Mouse (Mus musculus) cerebellum, adult 9-10 months (tissue): ENCODE measurements at regions not wholly inside any gene's neighbourhood (a gene's known extent, or its start where the extent isn't known, plus 50 kb on each side); places are given as distances from the start of the nearest gene placed in this dataset.

Source experiments
- DNase-seq: peaks from one replicate; pipeline ENCODE4 v3.0.0; 2022

DNA sequence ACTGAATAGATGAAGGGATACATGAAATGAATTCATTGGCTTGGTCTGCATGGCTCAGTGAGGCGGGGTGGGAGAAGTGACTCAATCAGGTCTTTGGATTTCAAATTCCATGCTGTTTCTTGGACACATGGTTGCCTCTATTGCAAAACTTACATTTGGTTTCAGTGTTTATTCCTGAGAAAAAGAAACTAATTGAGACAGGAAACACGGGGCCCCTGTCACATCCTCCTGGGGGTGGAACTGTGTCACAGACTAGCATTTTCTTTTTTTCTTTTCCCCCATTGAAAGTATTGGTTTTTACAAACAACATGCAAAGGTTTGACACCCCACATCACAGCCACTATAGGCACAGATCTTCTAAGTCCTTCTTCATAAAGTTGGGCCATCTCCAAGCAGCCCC, 375.8 kb upstream of the Pik3r1 start:
- no peak for DNase-seq

DNA sequence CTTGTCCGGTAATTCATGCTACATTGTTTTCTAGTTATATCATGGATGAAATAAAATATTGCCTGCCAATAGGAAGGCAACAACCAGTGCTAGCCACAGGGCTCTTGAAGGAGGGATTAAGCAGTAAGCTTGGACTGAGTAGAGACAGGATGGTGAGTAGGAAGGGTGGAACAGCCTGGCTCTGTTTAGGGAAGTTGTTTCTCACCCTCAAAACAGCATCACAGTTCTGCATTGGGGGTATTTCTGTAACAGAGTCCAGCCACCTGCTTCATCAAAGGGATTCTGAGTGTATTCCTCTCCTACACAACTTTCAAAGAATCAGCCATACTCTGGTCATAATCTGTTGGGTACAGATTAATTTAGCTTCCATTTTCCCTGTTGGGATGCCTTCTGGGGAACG, 380.0 kb upstream of the Pik3r1 start:
- no peak for DNase-seq

DNA sequence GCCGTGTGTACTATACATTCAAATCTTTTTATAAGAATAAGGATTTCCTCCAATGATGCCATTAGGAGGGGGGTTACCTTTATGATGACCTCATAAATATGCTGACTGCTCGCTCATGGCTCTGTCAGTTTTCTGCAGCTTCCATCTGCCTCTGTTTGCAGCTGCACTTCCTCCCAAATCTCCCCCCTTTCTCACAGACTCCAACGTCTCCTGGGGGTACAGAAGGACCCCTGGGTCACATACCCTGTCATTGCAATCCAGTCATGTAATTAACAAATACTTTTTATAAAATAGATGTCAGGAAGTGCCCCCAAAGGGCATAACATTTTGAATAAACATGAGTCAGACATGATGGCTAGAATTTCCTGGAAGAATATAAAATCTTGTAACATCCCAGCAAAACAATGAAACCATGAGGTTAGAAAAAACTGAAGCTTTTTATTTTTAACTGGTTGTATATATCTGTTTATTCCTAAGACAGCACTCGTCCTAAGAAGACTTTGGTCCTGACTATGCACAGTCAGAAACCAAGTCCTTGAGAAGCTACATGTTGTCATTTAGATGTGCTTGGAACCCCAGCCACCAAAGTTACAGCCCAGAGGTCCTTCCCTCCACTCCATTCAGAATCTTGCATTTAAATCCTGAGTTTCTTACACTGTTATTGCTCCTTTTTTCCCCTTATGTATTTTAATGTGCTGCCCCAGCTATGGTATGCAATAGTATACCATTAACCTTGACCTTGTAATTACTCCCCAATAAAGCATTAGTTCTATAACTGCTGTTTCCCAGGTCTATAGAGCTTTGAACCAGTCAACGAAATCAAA, 386.0 kb upstream of the Pik3r1 start:
- no peak for DNase-seq

DNA sequence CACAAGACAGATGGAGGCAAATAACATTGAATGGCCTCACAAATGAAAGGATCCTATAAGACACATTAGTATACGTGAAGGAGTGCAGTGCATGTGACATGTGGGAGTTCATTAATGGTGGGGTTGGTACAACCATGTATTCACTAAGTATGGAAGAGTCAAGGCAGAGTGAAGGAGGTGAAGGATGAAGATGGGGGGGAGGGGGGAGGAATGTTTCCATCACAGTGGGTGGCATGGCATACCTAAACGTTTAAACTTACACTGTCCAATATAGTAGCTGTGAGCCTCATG, 386.5 kb upstream of the Pik3r1 start:
- DNase-seq: no peak

DNA sequence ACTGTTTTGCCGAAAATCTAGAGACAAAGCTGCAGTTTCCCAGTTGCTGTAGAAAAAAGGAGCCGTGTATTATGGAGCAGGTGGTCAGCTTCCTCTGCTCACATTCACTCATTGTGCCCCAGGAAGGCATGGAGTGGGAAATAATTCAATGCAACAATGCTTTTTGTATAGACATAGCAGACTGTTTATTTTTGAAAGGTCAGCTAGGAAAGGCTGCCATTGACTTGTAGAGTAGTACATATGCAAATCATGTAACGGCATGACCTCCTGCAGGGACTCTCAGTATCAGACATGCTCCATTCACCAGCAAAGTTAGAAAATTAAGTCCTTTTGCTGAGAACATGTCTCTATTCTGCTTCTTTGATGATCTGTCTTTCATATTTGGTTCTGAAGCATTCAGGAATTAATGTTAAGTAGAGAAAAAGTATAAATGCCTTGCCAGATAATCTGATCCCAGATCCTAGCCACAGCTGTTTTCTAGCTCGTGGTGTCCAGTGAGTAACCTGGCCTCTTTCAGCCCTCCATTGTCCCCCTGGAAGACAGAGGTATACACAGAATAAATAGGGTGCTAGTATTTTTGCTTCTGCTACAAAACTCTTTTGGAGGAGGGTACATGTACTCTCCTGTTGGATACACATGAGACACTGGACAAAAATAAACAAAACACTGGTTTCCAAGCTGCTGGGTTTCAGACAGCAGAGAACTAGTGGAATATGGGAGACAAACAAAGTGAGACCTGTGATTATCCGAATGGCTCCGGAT, 389.5 kb upstream of the Pik3r1 start:
- no peak for DNase-seq

DNA sequence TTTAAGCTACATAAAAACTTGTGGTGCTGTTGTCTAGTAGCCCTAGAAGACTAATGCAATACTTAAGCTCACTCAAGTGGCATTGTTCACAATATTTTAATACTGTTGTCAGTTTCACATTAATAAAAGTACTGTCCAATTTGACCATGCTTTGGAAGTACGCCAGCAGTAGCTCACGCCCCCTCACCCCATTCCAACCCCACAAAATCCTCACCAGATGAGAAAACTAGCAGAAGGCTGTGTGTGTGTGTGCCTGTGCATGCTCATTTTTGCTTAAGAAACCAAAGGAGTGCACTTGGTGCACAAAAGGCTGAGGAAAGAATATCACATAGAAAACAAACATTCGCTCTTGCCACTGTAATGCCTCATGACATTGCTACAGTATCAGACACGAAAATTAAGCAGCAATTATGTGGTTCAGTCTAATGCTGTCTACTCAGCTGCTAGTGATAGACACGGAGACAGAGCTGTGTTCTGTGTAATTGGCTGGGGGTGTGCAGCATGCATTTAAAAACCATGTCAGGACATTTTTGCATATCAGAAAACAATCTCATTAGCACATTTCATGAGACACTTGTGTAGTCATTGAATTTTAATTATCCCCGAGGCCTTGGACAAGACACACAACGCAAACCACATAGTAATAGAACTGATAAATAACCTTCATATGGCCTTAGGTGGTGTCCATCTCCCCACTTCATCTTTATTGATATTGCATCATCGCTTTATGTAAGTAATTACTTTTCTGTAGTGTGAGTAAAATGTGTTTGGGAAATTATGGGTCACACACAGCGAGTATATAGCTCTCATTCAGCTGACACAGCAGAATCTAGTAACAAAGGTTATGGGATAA, 405.6 kb upstream of the Pik3r1 start:
- DNase-seq: no peak

DNA sequence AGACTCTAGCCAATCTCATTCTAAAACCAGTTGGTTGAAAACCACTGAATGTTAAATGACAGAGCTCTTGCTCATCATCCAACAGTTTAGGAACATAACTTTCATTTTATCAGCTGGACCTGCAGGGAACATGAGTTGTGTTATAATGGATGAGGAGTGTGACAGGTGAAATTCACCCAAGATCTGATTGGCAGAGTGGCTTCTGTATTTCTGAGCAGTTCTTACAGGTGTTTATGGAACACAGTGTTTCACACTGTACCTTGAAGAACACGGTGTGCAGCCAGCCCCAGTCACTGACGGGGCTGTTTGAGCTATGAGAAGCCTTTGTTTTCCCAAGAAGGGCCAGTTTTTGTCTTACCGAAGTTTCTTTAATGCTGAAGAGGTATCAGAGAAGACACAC, 406.4 kb upstream of the Pik3r1 start:
- no peak for DNase-seq

DNA sequence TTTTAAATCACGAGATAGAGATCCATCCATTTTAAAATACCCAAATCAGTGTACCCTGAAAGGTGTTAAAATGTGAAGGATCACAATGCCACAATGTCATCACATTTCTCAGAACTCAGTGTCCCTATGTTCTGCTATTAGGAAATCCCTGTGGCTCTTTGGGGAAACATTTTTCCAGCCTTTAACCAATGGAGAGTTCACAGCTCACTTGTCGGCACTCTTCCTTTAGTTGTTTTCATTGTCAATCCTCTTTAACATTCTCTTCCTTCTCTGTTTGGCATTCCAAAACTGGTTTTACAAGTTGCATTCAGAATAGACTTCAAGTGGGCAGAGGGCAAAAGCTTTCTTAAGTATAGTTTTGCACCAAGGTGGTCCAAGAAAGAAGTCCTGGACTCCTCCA, 406.9 kb upstream of the Pik3r1 start:
- no peak for DNase-seq

DNA sequence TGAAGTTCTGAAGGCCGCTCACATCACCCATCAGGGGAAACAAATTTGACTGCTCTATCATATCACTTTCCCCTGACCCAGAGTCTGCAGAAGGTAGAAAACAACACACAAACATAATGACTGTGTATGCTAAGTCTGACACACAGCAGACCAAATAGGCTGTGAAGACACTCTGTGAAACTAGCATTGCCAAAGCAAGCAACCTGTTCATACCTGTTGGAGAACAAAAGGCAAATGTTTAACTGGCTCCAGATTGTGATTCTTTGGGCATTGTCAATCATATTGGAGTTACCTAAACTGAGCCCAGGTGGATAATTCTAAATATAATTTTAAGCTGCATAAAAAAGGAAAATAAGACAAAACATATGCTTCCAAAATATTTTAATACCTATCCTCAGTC, 407.4 kb upstream of the Pik3r1 start:
- no peak for DNase-seq

DNA sequence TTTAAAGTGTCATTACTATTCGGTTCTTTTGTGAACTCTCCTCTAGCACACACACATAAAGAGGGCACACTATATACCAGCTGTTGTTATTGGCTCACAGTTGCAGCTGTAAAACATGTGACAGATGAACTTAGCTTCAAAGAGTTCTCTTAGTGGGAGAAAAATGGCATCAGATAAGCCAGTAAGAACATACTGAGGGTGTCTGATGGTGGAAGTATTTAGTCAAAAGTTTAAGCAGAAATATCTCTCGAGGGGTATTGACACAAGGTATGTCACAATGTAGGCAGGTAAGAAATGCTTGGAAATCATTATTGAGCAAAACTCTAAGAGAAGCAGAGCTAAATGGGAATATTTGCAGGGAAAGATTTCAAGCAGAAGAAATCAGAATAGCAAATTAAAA, 408.4 kb upstream of the Pik3r1 start:
- DNase-seq: no peak

DNA sequence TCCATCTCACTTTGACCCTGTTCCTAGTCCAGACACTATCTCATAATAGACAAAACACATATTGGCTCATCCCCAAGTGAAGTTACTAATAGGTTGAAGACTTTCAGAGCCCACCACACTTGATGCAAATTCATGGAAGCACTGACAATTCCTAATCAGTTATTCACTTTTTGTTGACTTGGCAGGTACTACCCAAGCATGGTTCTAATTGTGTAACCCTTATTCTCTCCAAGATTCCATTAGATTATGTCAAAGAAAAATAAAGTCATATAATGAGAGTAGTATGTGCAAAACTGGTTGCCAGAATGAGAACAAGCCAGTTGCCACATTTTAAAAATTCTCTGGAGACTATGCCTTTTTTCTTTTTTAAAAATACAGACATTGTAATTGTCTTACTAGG, 426.7 kb upstream of the Pik3r1 start:
- DNase-seq: no peak

DNA sequence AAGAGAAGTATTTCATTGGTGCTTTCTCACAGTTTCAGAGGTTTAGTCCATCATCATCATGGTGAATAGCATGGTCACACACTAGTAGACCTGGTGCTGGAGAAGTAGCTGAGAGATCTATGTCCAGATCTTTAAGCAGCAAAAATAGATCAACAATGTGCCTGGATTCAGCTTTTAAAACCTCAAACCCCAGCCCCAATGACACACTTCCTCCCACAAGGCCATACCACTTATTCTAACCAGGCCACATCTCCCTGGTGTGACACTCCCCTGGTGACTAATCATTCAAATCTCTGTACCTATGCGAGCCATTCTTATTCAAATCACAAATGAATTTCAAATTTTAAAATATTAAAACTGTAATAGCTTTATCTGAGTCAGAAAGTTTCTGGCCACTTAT, 434.3 kb upstream of the Pik3r1 start:
- no peak for DNase-seq

DNA sequence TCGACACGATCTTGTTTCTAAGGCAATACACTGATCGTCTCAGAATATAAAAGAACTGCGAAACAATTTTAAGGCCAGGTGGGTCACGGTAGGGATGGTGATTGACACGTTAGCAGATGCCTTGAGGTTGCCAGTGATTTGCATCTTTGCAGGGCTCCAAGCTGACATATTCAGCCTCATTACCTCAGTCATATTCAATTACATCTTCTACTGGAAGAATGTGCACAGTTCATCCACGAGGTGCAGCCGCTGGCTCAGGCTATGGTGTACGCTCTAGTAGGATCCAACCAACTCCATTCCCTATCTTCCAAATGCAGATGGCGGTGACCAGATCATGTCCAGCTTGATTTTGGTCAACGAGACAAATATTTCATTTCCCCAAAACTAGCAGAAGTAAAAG, 450.5 kb upstream of the Pik3r1 start:
- DNase-seq: no peak

DNA sequence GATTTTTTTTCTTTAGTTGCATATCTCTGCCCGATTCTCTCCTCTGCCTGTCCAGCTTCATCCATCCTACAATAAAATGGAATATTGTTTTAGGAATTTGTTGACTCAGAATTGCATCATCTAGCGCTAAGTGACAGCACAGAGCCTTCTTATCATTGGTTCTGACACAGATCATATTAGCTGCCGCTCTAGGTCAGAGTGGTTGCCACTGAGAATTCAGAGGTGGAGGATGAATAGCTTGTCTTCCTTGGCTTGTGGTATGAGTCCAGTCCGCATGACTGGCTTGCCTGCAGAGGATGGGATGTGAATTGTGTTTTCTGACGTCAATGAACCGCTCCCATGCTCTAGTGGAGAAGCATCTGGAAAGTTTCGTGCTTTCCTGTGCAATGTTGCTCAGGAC, 462.3 kb upstream of the Cd180 start:
- no peak for DNase-seq

DNA sequence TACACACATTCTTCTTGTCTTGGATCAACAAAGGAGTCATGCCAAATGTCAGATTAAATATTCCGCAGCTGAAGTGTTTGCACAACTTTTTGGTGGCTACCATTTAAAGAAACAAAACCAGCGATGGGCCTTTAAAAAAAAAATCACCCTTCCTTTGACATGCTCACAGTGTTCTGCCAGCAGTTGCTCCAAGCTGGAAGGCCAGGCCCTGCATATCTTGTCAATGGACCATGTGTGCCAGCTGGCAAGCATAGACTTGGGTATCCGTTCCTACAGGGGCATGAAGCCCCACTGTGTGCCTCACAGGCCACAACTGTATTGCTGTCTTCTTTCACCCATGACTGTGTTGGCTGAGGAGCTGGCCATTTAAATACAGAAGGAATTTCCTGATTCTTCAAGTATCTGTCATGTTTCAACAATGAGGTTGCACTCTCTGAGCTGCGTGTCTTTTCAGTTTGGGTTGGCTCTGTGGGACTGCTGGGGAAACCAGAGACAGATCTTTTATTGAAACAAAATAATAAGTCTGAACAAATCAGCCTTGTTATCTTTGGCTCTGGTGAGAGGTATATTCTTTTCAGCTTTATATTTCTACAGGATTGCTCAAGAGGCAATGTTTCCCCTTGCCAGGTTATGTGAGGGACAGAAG, 460.9 kb upstream of the Cd180 start:
- DNase-seq: peak; percentile 9

DNA sequence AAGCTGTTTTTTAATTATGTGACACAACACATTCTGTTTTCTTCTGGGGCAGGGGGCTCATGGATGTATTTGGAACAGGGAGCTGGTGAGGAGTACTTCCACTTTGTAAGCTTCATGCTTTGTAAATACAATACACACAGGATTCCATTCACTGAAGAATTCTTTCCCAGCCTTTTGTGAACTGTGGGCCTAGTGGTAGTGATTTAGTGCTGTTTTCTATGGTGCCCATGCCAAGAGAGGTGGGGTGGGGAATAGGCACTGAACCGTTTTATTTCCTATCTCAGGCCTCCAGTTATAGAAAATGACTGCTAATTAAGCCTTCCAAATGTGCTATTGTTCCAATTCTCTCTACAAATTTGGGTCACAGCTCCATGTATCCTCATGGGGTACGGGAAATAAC, 442.5 kb upstream of the Cd180 start:
- DNase-seq: no peak

DNA sequence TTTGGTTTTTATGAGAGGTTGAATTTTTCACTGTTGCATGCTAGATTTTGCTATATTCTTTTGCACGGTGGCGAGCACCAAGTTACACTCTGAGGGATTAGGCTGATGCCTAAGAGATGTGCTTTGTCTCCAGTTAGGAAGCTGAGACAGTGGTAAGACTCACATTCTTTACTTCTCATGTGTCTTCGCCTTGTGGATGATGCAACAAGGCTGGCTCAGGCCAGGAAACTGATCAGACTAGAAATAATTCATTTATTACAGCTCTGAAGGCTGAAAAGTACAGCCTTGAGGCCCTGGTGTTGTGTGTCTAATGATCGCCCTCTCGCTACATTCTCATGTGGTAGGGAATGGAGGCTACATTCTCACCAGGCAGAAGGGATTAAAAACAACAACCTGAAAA, 441.6 kb upstream of the Cd180 start:
- no peak for DNase-seq

DNA sequence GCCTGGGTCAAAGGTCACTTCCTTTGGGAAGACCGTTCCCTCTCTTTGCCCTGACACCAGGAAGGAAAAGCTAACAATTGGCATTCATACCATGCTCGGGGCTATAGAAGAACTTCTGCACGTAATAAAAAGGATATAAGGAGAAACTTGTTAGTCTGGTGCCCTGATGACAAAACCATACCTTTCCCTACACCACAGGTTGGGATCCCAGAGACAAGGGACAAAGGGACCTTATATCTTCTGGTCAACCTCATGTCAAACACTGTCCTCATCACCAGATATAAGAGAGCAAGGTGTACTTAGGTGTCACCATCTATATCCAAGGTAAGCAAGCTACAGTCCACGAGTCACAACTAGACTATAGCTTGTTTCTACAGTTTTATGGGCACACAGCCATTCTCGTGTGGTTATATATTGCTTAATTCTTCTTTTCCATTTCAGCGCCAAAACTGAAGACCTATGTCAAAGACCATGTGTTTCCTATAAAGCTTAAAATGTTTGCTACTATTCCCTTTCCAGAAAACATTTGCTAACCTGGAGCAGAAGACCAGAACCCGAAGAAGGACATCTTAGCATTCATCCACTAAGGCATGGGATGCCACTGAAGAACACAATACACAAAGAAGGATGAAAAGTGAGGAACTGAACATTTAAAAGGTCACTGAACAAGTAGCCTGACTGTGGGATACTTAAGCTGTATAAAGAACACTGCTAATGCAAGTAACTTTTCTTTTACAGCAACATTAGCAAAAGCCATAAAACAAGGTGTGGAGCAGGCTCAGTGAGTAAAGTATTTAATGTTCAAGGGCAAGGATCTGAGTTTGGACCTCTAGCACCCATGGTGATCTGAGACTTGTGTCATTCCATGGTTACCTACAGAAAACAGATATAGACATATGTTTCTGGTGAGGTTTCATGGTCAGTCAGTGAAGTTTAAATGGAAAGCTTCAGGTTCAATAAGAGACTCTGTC, 437.7 kb upstream of the Cd180 start:
- no peak for DNase-seq

DNA sequence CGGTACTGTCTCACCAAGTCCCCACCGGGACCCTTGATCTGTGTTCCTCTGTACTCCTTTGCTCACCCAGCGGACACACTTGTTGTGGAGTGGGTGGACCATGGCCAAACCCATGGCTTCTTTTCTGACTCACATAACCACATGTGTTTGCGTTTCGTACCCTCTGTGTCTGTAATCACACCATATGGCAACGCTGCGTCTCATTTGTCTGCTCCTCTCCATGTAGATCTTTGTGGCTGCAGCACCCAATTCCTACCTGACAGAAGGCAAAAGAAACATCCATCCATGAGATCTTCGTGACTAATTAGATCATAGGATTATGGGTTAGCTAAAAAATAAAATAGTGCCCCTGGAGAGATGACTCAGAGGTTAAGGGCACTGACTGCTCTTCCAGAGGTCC, 435.2 kb upstream of the Cd180 start:
- no peak for DNase-seq

DNA sequence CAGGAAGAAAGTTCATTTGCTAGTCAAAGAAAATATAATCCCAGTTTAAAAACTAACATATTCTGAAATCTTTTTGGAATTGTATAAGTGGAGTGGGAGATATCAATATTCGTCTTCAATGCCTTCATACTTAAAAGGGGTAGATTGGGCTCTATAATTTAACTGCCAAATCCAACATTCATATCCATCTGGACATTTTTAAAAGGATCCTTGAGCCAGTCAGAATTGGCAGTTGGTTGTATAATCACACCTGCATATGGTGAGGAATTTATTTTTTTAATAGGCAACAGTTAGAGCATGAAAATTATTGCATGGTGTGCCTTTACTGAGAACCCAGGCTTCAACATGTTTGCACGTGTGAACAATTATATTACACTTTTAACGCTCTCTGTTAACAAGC, 419.5 kb upstream of the Cd180 start:
- DNase-seq: no peak

DNA sequence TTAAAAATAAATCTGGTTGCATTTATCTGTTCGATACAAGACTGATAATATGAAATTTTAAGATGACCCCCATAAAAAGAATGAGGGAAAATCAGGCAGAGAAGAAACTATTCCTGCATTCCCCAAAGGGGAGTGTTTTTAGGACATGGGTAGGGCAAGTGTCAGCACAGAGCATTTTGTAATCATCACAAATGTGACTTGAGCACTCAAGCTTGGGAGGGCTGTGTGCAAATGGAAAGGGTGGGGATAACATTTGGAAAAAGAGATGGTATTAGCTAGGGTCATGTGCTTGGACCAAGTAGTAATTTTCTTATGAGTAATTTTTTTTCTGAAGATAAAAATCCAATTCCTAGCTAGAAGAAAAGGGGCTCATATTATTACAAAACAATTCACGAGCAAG, 418.1 kb upstream of the Cd180 start:
- no peak for DNase-seq

DNA sequence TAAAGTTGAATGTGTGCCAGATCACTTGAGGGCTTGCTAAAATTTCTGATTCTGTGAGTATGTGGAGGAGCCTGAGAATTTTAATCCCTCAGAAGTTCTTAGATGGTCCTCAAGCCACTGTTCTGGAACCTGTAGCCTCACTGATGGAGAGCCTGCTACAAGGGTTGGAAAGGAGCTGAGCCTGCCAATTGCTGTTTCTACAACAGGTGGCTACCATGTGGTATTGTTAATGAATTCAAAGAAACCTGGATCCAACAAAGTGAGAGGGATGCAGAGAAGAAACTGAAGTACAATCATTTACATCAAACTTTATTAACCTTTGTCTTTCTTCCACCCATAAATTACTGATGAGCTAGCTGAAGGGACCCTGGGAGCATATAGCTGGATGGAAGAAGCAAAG, 416.5 kb upstream of the Cd180 start:
- DNase-seq: no peak
